Mouse (Mus musculus): ENCODE data around the gene Olfm2. TPM values are rescaled to one million over a fixed set of nuclear protein-coding genes. Genes with fewer than 3 reads are reported as not detected.

The Olfm2 gene
- polyA plus RNA-seq, 1 experiment = 2.3 TPM

GRCm38 (mm10) chr9:20682389-20682722, 63.8 kb downstream of the Olfm2 start:
- H3K36me3 ChIP-seq (ENCODE audit: control insufficient read depth, insufficient read depth, low read length) = no peaks in the 10 kb centered on the region
- TF ChIP-seq CTCF (conservative IDR thresholded peaks at IDR 0.05; ENCODE audit: insufficient read depth, insufficient read length, low read depth, low read length) = no peak
- TF ChIP-seq POLR2A (IDR thresholded peaks at IDR 0.05; ENCODE audit: low read depth, low read length) = no peak
- 49% methylated on average over 2 of the region's 2 CpGs for WGBS
- H3K27me3 ChIP-seq (replicated peaks; ENCODE audit: control insufficient read depth, insufficient read depth, low read length) = no peaks in the 10 kb centered on the region
- no peaks in the 10 kb centered on the region for H3K4me1 ChIP-seq (ENCODE audit: control insufficient read depth, insufficient read depth, low read length)
- no peak overlapping the region for H3K4me3 ChIP-seq (ENCODE audit: insufficient read depth, low read depth, low read length)
- H3K27ac ChIP-seq (ENCODE audit: insufficient read depth, low read depth, low read length) = no peak overlapping the region
- DNase-seq = no peak

- no peak for DNase-seq
- Histone ChIP-seq H3K4me1 (ENCODE audit: control insufficient read depth, insufficient read depth, low read length) (no peaks in the 10 kb centered on the region), H3K27me3 (replicated peaks; ENCODE audit: control insufficient read depth, insufficient read depth, low read length) (no peaks in the 10 kb centered on the region), H3K4me3 (ENCODE audit: insufficient read depth, low read depth, low read length) (no peak overlapping the region), H3K27ac (ENCODE audit: insufficient read depth, low read depth, low read length) (no peak overlapping the region), H3K36me3 (ENCODE audit: control insufficient read depth, insufficient read depth, low read length) (no peaks in the 10 kb centered on the region)
- TF ChIP-seq CTCF (conservative IDR thresholded peaks at IDR 0.05; ENCODE audit: insufficient read depth, insufficient read length, low read depth, low read length) = no peak
- TF ChIP-seq POLR2A (IDR thresholded peaks at IDR 0.05; ENCODE audit: low read depth, low read length) = no peak
- WGBS = 54% methylated on average over 7 of the region's 7 CpGs
These were observed 64.4 kb downstream of the Olfm2 start for GRCm38 (mm10) chr9:20681546-20682388.

GRCm38 (mm10) chr9:20680378-20680958, 65.7 kb downstream of the Olfm2 start:
- no peak overlapping the region for H3K27ac ChIP-seq (ENCODE audit: insufficient read depth, low read depth, low read length)
- WGBS = 74% methylated on average over 9 of the region's 9 CpGs
- TF ChIP-seq CTCF (conservative IDR thresholded peaks at IDR 0.05; ENCODE audit: insufficient read depth, insufficient read length, low read depth, low read length) = no peak
- no peak for TF ChIP-seq POLR2A (IDR thresholded peaks at IDR 0.05; ENCODE audit: low read depth, low read length)

DNA sequence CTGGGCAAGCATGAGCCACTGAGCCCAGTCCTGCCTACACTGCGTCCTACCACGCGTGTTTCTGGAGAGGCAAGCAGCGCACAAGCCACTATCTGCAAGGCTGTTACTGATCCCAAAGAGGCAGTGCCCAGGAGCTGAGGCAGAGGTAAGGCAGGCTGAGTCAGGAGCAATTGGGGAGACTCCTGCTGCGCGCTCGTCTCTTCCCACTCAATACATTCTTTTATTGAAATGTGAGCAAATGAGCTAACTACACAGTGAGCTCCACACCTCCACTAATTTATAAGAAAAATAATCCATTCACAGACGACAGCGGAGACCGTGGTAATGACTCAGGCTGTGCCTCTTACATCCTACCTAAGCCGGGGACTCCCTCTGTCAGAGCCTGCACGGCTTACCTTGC, 68.3 kb downstream of the Olfm2 start:
- no peak overlapping the region for H3K27ac ChIP-seq (ENCODE audit: insufficient read depth, low read depth, low read length)
- TF ChIP-seq CTCF (conservative IDR thresholded peaks at IDR 0.05; ENCODE audit: insufficient read depth, insufficient read length, low read depth, low read length) = no peak
- no peak for DNase-seq
- H3K4me1 ChIP-seq (ENCODE audit: control insufficient read depth, insufficient read depth, low read length) = no peaks in the 10 kb centered on the region
- WGBS = 93% methylated on average over 12 of the region's 12 CpGs
- no peaks in the 10 kb centered on the region for H3K27me3 ChIP-seq (replicated peaks; ENCODE audit: control insufficient read depth, insufficient read depth, low read length)
- no peaks in the 10 kb centered on the region for H3K36me3 ChIP-seq (ENCODE audit: control insufficient read depth, insufficient read depth, low read length)
- H3K4me3 ChIP-seq (ENCODE audit: insufficient read depth, low read depth, low read length) = no peak overlapping the region

More at GRCm38 (mm10) chr9:20680378-20680958, 65.7 kb downstream of the Olfm2 start:
- Histone ChIP-seq H3K27me3 (replicated peaks; ENCODE audit: control insufficient read depth, insufficient read depth, low read length) (no peaks in the 10 kb centered on the region), H3K4me1 (ENCODE audit: control insufficient read depth, insufficient read depth, low read length) (no peaks in the 10 kb centered on the region), H3K36me3 (ENCODE audit: control insufficient read depth, insufficient read depth, low read length) (no peaks in the 10 kb centered on the region), H3K4me3 (ENCODE audit: insufficient read depth, low read depth, low read length) (no peak overlapping the region)
- DNase-seq = no peak

DNA sequence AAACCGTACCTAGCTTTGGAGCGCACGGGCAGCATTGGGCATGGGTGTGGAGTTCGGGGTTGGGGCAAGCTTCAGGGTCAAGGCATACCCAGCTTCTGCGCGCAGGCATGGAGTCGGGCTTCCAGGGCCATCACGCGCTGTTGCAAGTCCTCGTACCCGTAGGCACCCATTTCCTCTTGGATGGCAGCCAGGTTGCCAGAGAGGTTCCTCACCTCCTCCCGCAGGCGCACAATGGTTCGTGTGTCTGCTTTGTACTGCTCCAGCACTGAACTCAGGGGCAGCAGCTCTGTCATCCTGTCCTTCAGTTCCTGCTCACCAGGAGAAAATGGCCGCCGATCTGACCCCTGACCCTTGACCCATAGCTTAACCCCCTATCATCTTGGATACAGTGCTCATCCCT, 74.1 kb downstream of the Olfm2 start:
- H3K27ac ChIP-seq (ENCODE audit: insufficient read depth, low read depth, low read length) = no peak overlapping the region
- no peak for DNase-seq
- H3K4me1 ChIP-seq (ENCODE audit: control insufficient read depth, insufficient read depth, low read length) = no peaks in the 10 kb centered on the region
- H3K36me3 ChIP-seq (ENCODE audit: control insufficient read depth, insufficient read depth, low read length) = no peaks in the 10 kb centered on the region
- TF ChIP-seq CTCF (conservative IDR thresholded peaks at IDR 0.05; ENCODE audit: insufficient read depth, insufficient read length, low read depth, low read length) (no peak), POLR2A (IDR thresholded peaks at IDR 0.05; ENCODE audit: low read depth, low read length) (no peak)
- H3K27me3 ChIP-seq (replicated peaks; ENCODE audit: control insufficient read depth, insufficient read depth, low read length) = no peaks in the 10 kb centered on the region
- 77% methylated on average over 16 of the region's 16 CpGs for WGBS
- no peak overlapping the region for H3K4me3 ChIP-seq (ENCODE audit: insufficient read depth, low read depth, low read length)

- no peak for DNase-seq
- TF ChIP-seq POLR2A (IDR thresholded peaks at IDR 0.05; ENCODE audit: low read depth, low read length) (no peak), CTCF (conservative IDR thresholded peaks at IDR 0.05; ENCODE audit: insufficient read depth, insufficient read length, low read depth, low read length) (no peak)
- no peaks in the 10 kb centered on the region for H3K4me1 ChIP-seq (ENCODE audit: control insufficient read depth, insufficient read depth, low read length)
- H3K27me3 ChIP-seq (replicated peaks; ENCODE audit: control insufficient read depth, insufficient read depth, low read length) = no peaks in the 10 kb centered on the region
- H3K27ac ChIP-seq (ENCODE audit: insufficient read depth, low read depth, low read length) = no peak overlapping the region
- no peak overlapping the region for H3K4me3 ChIP-seq (ENCODE audit: insufficient read depth, low read depth, low read length)
- no peaks in the 10 kb centered on the region for H3K36me3 ChIP-seq (ENCODE audit: control insufficient read depth, insufficient read depth, low read length)
- WGBS = 93% methylated on average over 22 of the region's 22 CpGs
These were observed 78.1 kb downstream of the Olfm2 start for GRCm38 (mm10) chr9:20668065-20668464.

- TF ChIP-seq CTCF (conservative IDR thresholded peaks at IDR 0.05; ENCODE audit: insufficient read depth, insufficient read length, low read depth, low read length) (no peak), POLR2A (IDR thresholded peaks at IDR 0.05; ENCODE audit: low read depth, low read length) (no peak)
- DNase-seq = no peak
- H3K4me1 ChIP-seq (ENCODE audit: control insufficient read depth, insufficient read depth, low read length) = no peaks in the 10 kb centered on the region
- no peaks in the 10 kb centered on the region for H3K27me3 ChIP-seq (replicated peaks; ENCODE audit: control insufficient read depth, insufficient read depth, low read length)
- WGBS = 16% methylated on average over 7 of the region's 7 CpGs
- H3K4me3 ChIP-seq (ENCODE audit: insufficient read depth, low read depth, low read length) = no peak overlapping the region
- H3K36me3 ChIP-seq (ENCODE audit: control insufficient read depth, insufficient read depth, low read length) = no peaks in the 10 kb centered on the region
- no peak overlapping the region for H3K27ac ChIP-seq (ENCODE audit: insufficient read depth, low read depth, low read length)
These were observed 79.6 kb downstream of the Olfm2 start for GRCm38 (mm10) chr9:20666510-20667034.
